In genomic region chr11:52109421-52109820, GRCm38 (mm10) we compare ENCODE assay signal across 28 mouse cellular contexts. TPM values are rescaled to one million over a fixed set of nuclear protein-coding genes. Genes with fewer than 3 reads are reported as not detected.
"Had no signal": no experiment of that assay in that cellular context is flagged by ENCODE, and none has a peak within 500 bp of the region (broad histone marks: within the 10 kb centered on the region; RNA-seq: fewer than 3 reads in every experiment).

No protein-coding gene starts in this region.

- H3K9me3 ChIP-seq: kidney, embryonic 15.5 days; liver, embryonic 13.5 days; midbrain, embryonic 10.5 days; midbrain, embryonic 13.5 days had no signal

- H3K4me2 ChIP-seq: kidney, embryonic 15.5 days; liver, embryonic 13.5 days; lung, embryonic 14.5 days; midbrain, embryonic 13.5 days had no signal

- DNase-seq: kidney, postnatal 10 days; kidney, postnatal 36 days; layer of hippocampus, postnatal 36 days; liver, embryonic 13.5 days; lung, embryonic 14.5 days; thymus, adult 18-20 months; thymus, postnatal 25 days had no signal

- H3K9ac ChIP-seq: kidney, embryonic 15.5 days; liver, embryonic 13.5 days; lung, embryonic 14.5 days; midbrain, embryonic 13.5 days had no signal

- H3K27ac ChIP-seq: kidney, embryonic 15.5 days; left cerebral cortex, adult 2 months; liver, embryonic 13.5 days; macrophage; midbrain, embryonic 10.5 days; midbrain, embryonic 13.5 days had no signal

- ATAC-seq: lung, postnatal 0 days; midbrain, embryonic 13.5 days; midbrain, embryonic 16.5 days had no signal

- H3K4me3 ChIP-seq: kidney, embryonic 15.5 days; left cerebral cortex, adult 2 months; liver, embryonic 13.5 days; midbrain, embryonic 10.5 days; midbrain, embryonic 13.5 days had no signal

- H3K27me3 ChIP-seq: kidney, embryonic 15.5 days; liver, embryonic 13.5 days; midbrain, embryonic 13.5 days had no signal

RNA-seq across cellular contexts. Expression of gene Olfr1373, which starts 35.9 kb away (rescaled TPM):
- total RNA-seq: layer of hippocampus, adult 8-10 months; layer of hippocampus, postnatal 10 days; layer of hippocampus, postnatal 36 days; left cerebral cortex, adult 2 months; left cerebral cortex, postnatal 10 days; left cerebral cortex, postnatal 36 days; liver, adult 2 months; monocyte, adult 5-6 weeks had no signal
- polyA plus RNA-seq: kidney, embryonic 15.5 days; limb, embryonic 11.5 days; limb, embryonic 14.5 days; liver, adult 2 months; liver, embryonic 13.5 days; liver, embryonic 16.5 days; lung, embryonic 14.5 days; lung, postnatal 0 days; macrophage; midbrain, embryonic 10.5 days; midbrain, embryonic 13.5 days; midbrain, embryonic 16.5 days; neural tube, embryonic 11.5 days; neural tube, embryonic 14.5 days; small intestine, adult 2 months; spleen, adult 2 months; stomach, embryonic 16.5 days had no signal
